Mouse (Mus musculus) heart, adult 2 months (tissue): ENCODE results near the gene Gm5916. TPM values are rescaled to one million over a fixed set of nuclear protein-coding genes. Genes with fewer than 3 reads are reported as not detected.

Source experiments
- DNase-seq, 2 experiments: peaks; one replicate each; pipeline ENCODE4 v3.0.0; 2021
- H3K27ac ChIP-seq: fragments of 200-600 bp; 2 replicates; pipeline ENCODE4 v1.8.1; 2022
- H3K27me3 ChIP-seq: fragments of 200-500 bp; 2 replicates; pipeline ENCODE4 v1.6.1; 2012; ENCODE audit warnings: mild to moderate bottlenecking, low read length, inconsistent platforms, mixed read lengths; ENCODE audit not compliant: control insufficient read depth, insufficient read depth
- H3K36me3 ChIP-seq: fragments of 200-500 bp; 2 replicates; pipeline ENCODE4 v1.6.1; 2012; ENCODE audit warnings: low read length, inconsistent platforms; ENCODE audit not compliant: control insufficient read depth, insufficient read depth
- H3K4me1 ChIP-seq: fragments of 200-500 bp; 2 replicates; pipeline ENCODE4 v1.6.1; 2011; ENCODE audit warnings: low read length; ENCODE audit not compliant: control insufficient read depth, insufficient read depth
- H3K4me3 ChIP-seq: fragments of 200-600 bp; 2 replicates; pipeline ENCODE4 v1.8.1; 2022
- H3K79me2 ChIP-seq: fragments of 200-500 bp; replicated peaks from 2 replicates; pipeline ENCODE4 v1.6.1; 2012; ENCODE audit warnings: mild to moderate bottlenecking, inconsistent platforms, low read length, moderate library complexity, mixed read lengths; ENCODE audit not compliant: control insufficient read depth, insufficient read depth
- H3K9ac ChIP-seq: fragments of 200-500 bp; 2 replicates; pipeline ENCODE4 v1.6.1; 2012; ENCODE audit warnings: low read depth, mild to moderate bottlenecking, control low read depth, inconsistent platforms, low read length, mixed read lengths
- CTCF ChIP-seq: fragments of 200-600 bp; IDR thresholded peaks from 2 replicates; pipeline ENCODE4 v1.8.1; 2022; ENCODE audit warnings: antibody characterized with exemption, mild to moderate bottlenecking, moderate library complexity
- EP300 ChIP-seq: fragments of 200-500 bp; IDR thresholded peaks from 2 replicates; pipeline ENCODE4 v1.6.1; 2011; ENCODE audit warnings: low read depth, low read length, control low read depth; ENCODE audit not compliant: insufficient read depth
- WGBS: fragments of 180-500 bp; shearing (Covaris S2); methylation state at CpG from one replicate; pipeline ENCODE4 v1.1.7; 2018; 5-methylcytosine and 5-hydroxymethylcytosine counted together
- intact Hi-C: fragments of 180-260 bp; cut with DNase I; formaldehyde crosslinking; loops from one replicate; pipeline ENCODE4 v1.15.1; 2025
- long read RNA-seq: library from polyadenylated mRNA; stranded (forward); transcript quantifications from one replicate; pipeline ENCODE4 v2.0.0, GENCODE M21; 2021
- polyA plus RNA-seq: library from polyadenylated mRNA; depleted of rRNA; stranded (reverse); fragments of >200 nt; gene quantifications from 2 replicates; pipeline ENCODE4 v1.2.3, GENCODE M21; 2012; rRNA removed
- total RNA-seq, 2 experiments: library from RNA; stranded (reverse); gene quantifications; 2 replicates each; pipeline ENCODE4 v1.2.3; 2021

The Gm5916 gene
- not detected for total RNA-seq
- not detected in 2 replicates for polyA plus RNA-seq
- long read RNA-seq: 0 reads

DNA sequence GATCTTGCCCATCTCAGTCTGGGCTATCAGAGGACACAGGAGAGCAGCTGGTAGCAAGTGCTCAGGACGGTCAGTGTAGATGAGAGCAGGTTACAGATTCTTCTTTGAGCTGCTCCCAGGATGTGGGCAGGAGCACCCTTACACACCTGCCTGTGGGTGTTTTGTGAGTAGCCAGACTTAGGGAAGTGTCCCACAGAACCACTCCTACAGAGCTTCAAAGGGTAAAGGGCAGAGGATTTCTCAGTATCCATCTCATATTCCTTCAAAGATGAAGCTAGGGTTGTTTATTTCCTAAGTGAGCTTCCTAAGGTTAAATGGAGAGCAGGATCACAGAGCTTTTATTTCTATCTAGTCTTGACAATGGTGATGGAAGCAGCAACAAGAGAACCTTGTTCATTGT is at the start of gene Gm5916:
Gene Gm5916 (minus strand): TSS at position 101 of the 400 bp plus-strand sequence.
- Histone ChIP-seq H3K4me1 (no peaks in the 10 kb centered on the region), H3K79me2 (no peaks in the 10 kb centered on the region), H3K27ac (no peak within 1 kb of the TSS), H3K9ac (no peak within 1 kb of the TSS), H3K4me3 (no peak within 1 kb of the TSS), H3K27me3 (no peaks in the 10 kb centered on the region), H3K36me3 (no peaks in the 10 kb centered on the region)
- intact Hi-C loops: no loop called here
- no peak for DNase-seq
- WGBS: 54% methylated on average over 1 of the region's 1 CpGs
- TF ChIP-seq EP300 (no peak), CTCF (no peak)

Other genes with a start within 250 kb of the Gm5916 start
- gene 9230113P08Rik, start 220.4 kb downstream of the Gm5916 start, total RNA-seq: not detected
- gene 9230113P08Rik, start 220.4 kb downstream of the Gm5916 start, polyA plus RNA-seq: not detected in 2 replicates